Mouse (Mus musculus): ENCODE data around the gene Agtr2.
"Not testable (repeated sequence)": the region's sequence is repeated elsewhere in the genome, so short reads cannot be mapped to it uniquely, and the experiment has no call there.

Gene Agtr2

GRCm38 (mm10) chrX:21484414-21484813, at the start of gene Agtr2:
Gene Agtr2, plus strand, starts transcription at chrX:21484544.
- no peak for DNase-seq

GRCm38 (mm10) chrX:21452519-21452918, 31.8 kb upstream of the Agtr2 start:
- no peak for DNase-seq

- no peak for DNase-seq
These were observed 3.8 kb downstream of the Agtr2 start for GRCm38 (mm10) chrX:21488111-21488510.

- no peak for DNase-seq
These were observed 15.9 kb downstream of the Agtr2 start for GRCm38 (mm10) chrX:21500242-21500641.

GRCm38 (mm10) chrX:21507333-21507732, 23.0 kb downstream of the Agtr2 start:
- not testable (repeated sequence) for DNase-seq

- DNase-seq = no peak
These were observed 38.2 kb downstream of the Agtr2 start for GRCm38 (mm10) chrX:21522590-21522989.

Data from kidney, postnatal 25 days (tissue).